Mouse (Mus musculus): Measurements from ENCODE around the gene Ifi208. TPM values are rescaled to one million over a fixed set of nuclear protein-coding genes. Genes with fewer than 3 reads are reported as not detected.
"Not testable (repeated sequence)": the region's sequence is repeated elsewhere in the genome, so short reads cannot be mapped to it uniquely, and the experiment has no call there.

Ifi208 gene
- total RNA-seq (2012; rRNA removed) = not detected in 2 replicates

DNA sequence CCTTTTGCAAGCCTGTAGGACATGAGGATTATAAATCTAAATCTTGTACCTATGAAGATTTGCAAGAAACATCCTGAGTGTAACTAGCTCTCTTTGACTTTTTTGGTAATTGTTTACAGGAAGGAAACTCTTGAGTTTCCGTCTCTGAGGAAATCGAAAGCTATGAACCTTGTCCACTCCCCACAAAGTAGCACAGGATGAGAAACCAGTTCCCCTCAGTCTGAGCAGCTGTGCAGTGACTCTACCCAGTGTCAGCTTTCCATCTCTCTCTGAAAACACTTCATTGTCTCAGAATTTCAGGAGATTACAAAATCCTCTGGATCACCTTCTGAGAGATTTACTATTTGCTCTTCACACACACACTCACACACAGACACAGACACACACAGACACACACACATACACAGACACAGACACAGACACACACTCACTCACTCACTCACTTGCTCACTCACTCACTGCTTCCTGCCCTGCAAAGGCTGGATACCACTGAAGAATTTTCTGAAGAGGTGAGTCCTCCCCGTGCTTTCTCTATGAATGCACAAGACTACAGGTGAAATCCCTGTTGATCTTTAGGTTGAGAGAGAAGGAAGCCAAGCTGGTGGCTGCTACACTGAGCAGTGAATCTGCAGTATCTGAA is at the start of gene Ifi208:
TSS of gene Ifi208 (plus strand) at position 218 of the 640 bp plus-strand sequence.
- H3K4me1 ChIP-seq (ENCODE audit: control insufficient read depth in 2 of 2, insufficient read depth in 2 of 2, low read length in 2 of 2, poor library complexity in 1 of 2); H3K9me3 ChIP-seq (ENCODE audit: control insufficient read depth, insufficient read depth, low read depth, low read length); H3K9ac ChIP-seq (ENCODE audit: insufficient read depth, low read depth, low read length, poor library complexity, severe bottlenecking); H3K36me3 ChIP-seq (ENCODE audit: control insufficient read depth, insufficient read depth, low read length, poor library complexity, severe bottlenecking); H3K27ac ChIP-seq (ENCODE audit: insufficient read depth, low read depth, low read length, poor library complexity, severe bottlenecking); H3K4me3 ChIP-seq (ENCODE audit: insufficient read depth in 1 of 2, low read depth in 1 of 2, low read length in 2 of 2, poor library complexity in 1 of 2, severe bottlenecking in 1 of 2); DNase-seq (ENCODE audit: low read depth, low spot score); in situ Hi-C loops (cut with MboI; ENCODE audit: low sequenced_read_pairs in 2 of 2, unreplicated experiment in 2 of 2): not testable (repeated sequence)

DNA sequence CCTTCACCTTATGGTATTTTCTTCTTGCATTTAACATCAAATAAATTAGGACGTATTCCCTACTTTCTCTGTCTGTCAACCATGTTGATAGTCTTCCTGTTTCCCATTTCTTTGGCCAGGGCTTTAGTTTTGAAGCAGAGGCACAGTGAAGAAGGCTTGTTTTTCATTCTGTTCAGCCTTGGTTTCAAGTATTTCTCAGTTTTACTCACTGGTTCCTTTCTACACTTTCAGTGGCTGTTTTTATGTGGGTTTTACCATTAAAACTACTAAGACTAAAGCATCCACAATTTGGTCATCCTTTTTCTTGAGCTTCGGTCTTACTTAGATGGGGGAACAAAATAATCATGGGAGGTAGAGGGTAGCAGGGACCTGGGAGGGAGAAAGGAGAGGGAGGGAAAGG is 49.4 kb upstream of the Ifi208 start:
- Histone ChIP-seq H3K9me3 (ENCODE audit: control insufficient read depth, insufficient read depth, low read depth, low read length) (no peaks in the 10 kb centered on the region), H3K9ac (ENCODE audit: insufficient read depth, low read depth, low read length, poor library complexity, severe bottlenecking) (no peak overlapping the region), H3K36me3 (ENCODE audit: control insufficient read depth, insufficient read depth, low read length, poor library complexity, severe bottlenecking) (no peaks in the 10 kb centered on the region), H3K4me1 (ENCODE audit: control insufficient read depth in 2 of 2, insufficient read depth in 2 of 2, low read length in 2 of 2, poor library complexity in 1 of 2) (no peaks in the 10 kb centered on the region), H3K4me3 (ENCODE audit: insufficient read depth in 1 of 2, low read depth in 1 of 2, low read length in 2 of 2, poor library complexity in 1 of 2, severe bottlenecking in 1 of 2) (no peak overlapping the region), H3K27ac (ENCODE audit: insufficient read depth, low read depth, low read length, poor library complexity, severe bottlenecking) (no peak overlapping the region)
- in situ Hi-C loops (cut with MboI; ENCODE audit: low sequenced_read_pairs in 2 of 2, unreplicated experiment in 2 of 2) = no loop called here
- no peak for DNase-seq (ENCODE audit: low read depth, low spot score)
- TF ChIP-seq ZNF384 (IDR thresholded peaks at IDR 0.05; ENCODE audit: low read depth, low read length) (no peak), CHD2 (IDR thresholded peaks at IDR 0.05; ENCODE audit: low read depth, low read length) (no peak), HCFC1 (IDR thresholded peaks at IDR 0.05; ENCODE audit: borderline replicate concordance, insufficient read depth, low read length) (no peak), ZC3H11A (IDR thresholded peaks at IDR 0.05; ENCODE audit: borderline replicate concordance, low read depth, low read length) (no peak), MAFK (IDR thresholded peaks at IDR 0.05; ENCODE audit: insufficient read depth, low read depth, low read length) (no peak)

DNA sequence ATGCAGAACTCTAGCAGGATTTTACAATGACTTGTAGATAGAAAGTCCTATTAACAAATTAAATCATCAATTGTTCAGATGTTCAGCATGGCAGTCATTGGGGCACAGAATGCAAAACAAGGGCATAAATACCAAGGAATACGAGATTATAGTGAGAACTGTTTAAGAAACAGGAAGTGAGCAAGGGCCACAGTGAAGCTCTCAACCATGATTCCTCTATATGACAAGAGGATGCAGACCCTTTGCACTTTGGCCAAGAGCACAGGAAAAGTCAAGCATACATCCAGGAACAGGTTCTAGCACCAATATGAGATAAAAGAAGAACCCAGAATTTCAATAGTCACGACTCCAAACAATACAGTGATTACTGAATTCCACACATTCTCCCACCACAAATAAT is 46.8 kb upstream of the Ifi208 start:
- Histone ChIP-seq H3K9me3 (ENCODE audit: control insufficient read depth, insufficient read depth, low read depth, low read length) (no peaks in the 10 kb centered on the region), H3K4me3 (ENCODE audit: insufficient read depth in 1 of 2, low read depth in 1 of 2, low read length in 2 of 2, poor library complexity in 1 of 2, severe bottlenecking in 1 of 2) (no peak overlapping the region), H3K36me3 (ENCODE audit: control insufficient read depth, insufficient read depth, low read length, poor library complexity, severe bottlenecking) (no peaks in the 10 kb centered on the region), H3K27ac (ENCODE audit: insufficient read depth, low read depth, low read length, poor library complexity, severe bottlenecking) (no peak overlapping the region), H3K9ac (ENCODE audit: insufficient read depth, low read depth, low read length, poor library complexity, severe bottlenecking) (no peak overlapping the region), H3K4me1 (ENCODE audit: control insufficient read depth in 2 of 2, insufficient read depth in 2 of 2, low read length in 2 of 2, poor library complexity in 1 of 2) (no peaks in the 10 kb centered on the region)
- no peak for DNase-seq (ENCODE audit: low read depth, low spot score)
- in situ Hi-C loops (cut with MboI; ENCODE audit: low sequenced_read_pairs in 2 of 2, unreplicated experiment in 2 of 2) = no loop called here
- TF ChIP-seq HCFC1 (IDR thresholded peaks at IDR 0.05; ENCODE audit: borderline replicate concordance, insufficient read depth, low read length) (no peak), CHD2 (IDR thresholded peaks at IDR 0.05; ENCODE audit: low read depth, low read length) (no peak), ZNF384 (IDR thresholded peaks at IDR 0.05; ENCODE audit: low read depth, low read length) (no peak), MAFK (IDR thresholded peaks at IDR 0.05; ENCODE audit: insufficient read depth, low read depth, low read length) (no peak), ZC3H11A (IDR thresholded peaks at IDR 0.05; ENCODE audit: borderline replicate concordance, low read depth, low read length) (no peak)

DNA sequence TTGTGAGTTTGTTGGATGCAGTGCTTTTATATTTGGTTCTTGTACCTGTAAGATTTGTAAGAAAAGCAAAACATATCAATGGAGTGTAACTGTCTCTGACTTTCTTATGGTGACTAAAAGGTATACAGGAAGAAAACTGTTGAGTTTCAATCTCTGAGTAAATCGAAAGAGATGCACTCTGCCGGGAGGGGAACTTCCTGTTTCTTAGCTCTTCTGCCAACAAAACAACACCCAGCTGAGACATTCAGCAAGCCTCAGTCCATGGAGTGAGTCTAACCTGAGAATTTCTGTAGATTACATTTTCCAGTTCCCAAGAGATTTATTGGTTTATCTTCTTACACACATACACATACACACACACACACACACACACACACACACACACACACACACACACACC is 42.9 kb upstream of the Ifi208 start, which contains the start of gene Ifi209:
TSS of gene Ifi209 (plus strand) at position 296 of the 400 bp plus-strand sequence.
- in situ Hi-C loops (cut with MboI; ENCODE audit: low sequenced_read_pairs in 2 of 2, unreplicated experiment in 2 of 2) = not testable (repeated sequence)

DNA sequence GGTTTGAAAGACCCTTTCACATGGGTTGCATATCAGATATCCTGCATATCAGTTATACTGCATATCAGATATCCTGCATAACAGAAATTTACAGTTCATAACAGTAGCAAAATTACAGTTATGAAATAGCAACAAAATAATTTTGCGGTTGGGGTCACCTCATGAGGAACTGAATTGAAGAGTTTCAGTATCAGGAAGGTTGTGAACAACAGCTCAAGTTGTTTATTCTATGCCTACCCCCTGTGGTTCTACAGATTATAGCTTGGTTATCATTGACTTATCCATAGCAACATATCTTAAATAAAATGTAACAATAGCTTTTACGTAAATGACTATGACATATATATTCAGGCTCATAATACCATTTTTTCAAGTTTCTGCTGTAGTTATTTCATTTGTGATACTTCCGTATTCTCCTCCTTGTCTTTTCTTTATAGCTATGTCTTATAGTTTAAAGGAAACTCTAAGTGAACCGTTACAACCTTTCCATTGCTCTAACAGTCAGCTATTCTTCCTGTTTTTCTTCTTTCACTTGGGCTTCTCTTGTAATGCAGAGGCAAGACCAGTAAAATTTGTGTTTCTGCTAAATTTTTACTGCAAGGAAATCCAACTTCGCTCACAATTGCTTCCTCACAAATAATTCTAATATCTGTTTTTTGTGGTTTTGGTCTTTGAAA is 39.4 kb upstream of the Ifi208 start:
- no peaks in the 10 kb centered on the region for H3K4me1 ChIP-seq (ENCODE audit: control insufficient read depth in 2 of 2, insufficient read depth in 2 of 2, low read length in 2 of 2, poor library complexity in 1 of 2)
- no peaks in the 10 kb centered on the region for H3K36me3 ChIP-seq (ENCODE audit: control insufficient read depth, insufficient read depth, low read length, poor library complexity, severe bottlenecking)
- no peaks in the 10 kb centered on the region for H3K9me3 ChIP-seq (ENCODE audit: control insufficient read depth, insufficient read depth, low read depth, low read length)
- no peak overlapping the region for H3K9ac ChIP-seq (ENCODE audit: insufficient read depth, low read depth, low read length, poor library complexity, severe bottlenecking)
- in situ Hi-C loops (cut with MboI; ENCODE audit: low sequenced_read_pairs in 2 of 2, unreplicated experiment in 2 of 2) = no loop called here
- H3K27ac ChIP-seq (ENCODE audit: insufficient read depth, low read depth, low read length, poor library complexity, severe bottlenecking) = no peak overlapping the region
- TF ChIP-seq CHD2 (IDR thresholded peaks at IDR 0.05; ENCODE audit: low read depth, low read length) (no peak), HCFC1 (IDR thresholded peaks at IDR 0.05; ENCODE audit: borderline replicate concordance, insufficient read depth, low read length) (no peak)
- H3K4me3 ChIP-seq (ENCODE audit: insufficient read depth in 1 of 2, low read depth in 1 of 2, low read length in 2 of 2, poor library complexity in 1 of 2, severe bottlenecking in 1 of 2) = no peak overlapping the region
- no peak for DNase-seq (ENCODE audit: low read depth, low spot score)

More for the DNA sequence above, 42.9 kb upstream of the Ifi208 start, which contains the start of gene Ifi209:
- H3K4me1 ChIP-seq (ENCODE audit: control insufficient read depth in 2 of 2, insufficient read depth in 2 of 2, low read length in 2 of 2, poor library complexity in 1 of 2); H3K36me3 ChIP-seq (ENCODE audit: control insufficient read depth, insufficient read depth, low read length, poor library complexity, severe bottlenecking); H3K27ac ChIP-seq (ENCODE audit: insufficient read depth, low read depth, low read length, poor library complexity, severe bottlenecking); H3K4me3 ChIP-seq (ENCODE audit: insufficient read depth in 1 of 2, low read depth in 1 of 2, low read length in 2 of 2, poor library complexity in 1 of 2, severe bottlenecking in 1 of 2); H3K9me3 ChIP-seq (ENCODE audit: control insufficient read depth, insufficient read depth, low read depth, low read length); DNase-seq (ENCODE audit: low read depth, low spot score); H3K9ac ChIP-seq (ENCODE audit: insufficient read depth, low read depth, low read length, poor library complexity, severe bottlenecking): not testable (repeated sequence)

All from ES-E14 (cell line).